Mouse (Mus musculus) liver, embryonic 15.5 days (tissue): Measurements from ENCODE around the gene Gm3594. TPM values are rescaled to one million over a fixed set of nuclear protein-coding genes. Genes with fewer than 3 reads are reported as not detected.

Experiments used
- polyA plus RNA-seq: library from polyadenylated mRNA; unstranded; fragments of >200 nt; fragmentation: Nextera tagmentation; extraction: Ambion mirVana; gene quantifications from 2 replicates; pipeline ENCODE4 v1.2.1, GENCODE M21; 2015

Gm3594 gene
- polyA plus RNA-seq, 1 experiment from 2014 or later = not detected

Other genes starting within 250 kb of the Gm3594 start
- gene Gm21560, start 225.3 kb downstream of the Gm3594 start, polyA plus RNA-seq = not detected in 2 replicates
- not detected in 2 replicates for gene Gm3411, start 157.4 kb downstream of the Gm3594 start, polyA plus RNA-seq
- not detected in 2 replicates for gene Gm21103, start 139.8 kb downstream of the Gm3594 start, polyA plus RNA-seq
- gene Gm3618, start 100.9 kb downstream of the Gm3594 start, polyA plus RNA-seq = not detected in 2 replicates
- not detected in 2 replicates for gene Gm16440, start 54.3 kb downstream of the Gm3594 start, polyA plus RNA-seq
- 0.06 TPM in 1 of 2 replicates, not detected in the other for gene Gm3591, start 32.1 kb downstream of the Gm3594 start, polyA plus RNA-seq
- not detected in 2 replicates for gene Gm8356, start 92.7 kb upstream of the Gm3594 start, polyA plus RNA-seq
- not detected in 2 replicates for gene Gm3629, start 146.0 kb upstream of the Gm3594 start, polyA plus RNA-seq
- not detected in 2 replicates for gene Gm3460, start 177.8 kb upstream of the Gm3594 start, polyA plus RNA-seq
- not detected in 2 replicates for gene Gm10251, start 239.6 kb upstream of the Gm3594 start, polyA plus RNA-seq